Mouse (Mus musculus) adrenal gland, adult 2 months (tissue): Measurements from ENCODE around the gene Gde1. TPM values are rescaled to one million over a fixed set of nuclear protein-coding genes. Genes with fewer than 3 reads are reported as not detected.
A peak's percentile ranks its signal among the peaks of the same experiment; 100 is the strongest.

Experiments used
- DNase-seq: peaks from one replicate; pipeline ENCODE4 v3.0.0; 2021
- polyA plus RNA-seq: library from polyadenylated mRNA; depleted of rRNA; stranded (reverse); fragments of >200 nt; gene quantifications from 2 replicates; pipeline ENCODE4 v1.2.3, GENCODE M21; 2012
- total RNA-seq, 2 experiments: library from RNA; stranded (reverse); gene quantifications; 2 replicates each; pipeline ENCODE4 v1.2.3; 2021

Gene Gde1
- total and polyA plus RNA-seq, 3 experiments: 111 to 1,038 (median 162) TPM

- DNase-seq: no peak
Observed at GRCm38 (mm10) chr7:118706488-118706887, 910 bp upstream of the Gde1 start.

GRCm38 (mm10) chr7:118706051-118706450 is 473 bp upstream of the Gde1 start:
- no peak for DNase-seq

- peak; percentile 32 for DNase-seq
Observed at GRCm38 (mm10) chr7:118704001-118704850, 1.4 kb downstream of the Gde1 start.

GRCm38 (mm10) chr7:118703144-118703561 is 2.4 kb downstream of the Gde1 start:
- DNase-seq: peak; percentile 31

GRCm38 (mm10) chr7:118698882-118699281 is 6.7 kb downstream of the Gde1 start:
- DNase-seq: peak; percentile 38

GRCm38 (mm10) chr7:118697168-118697567 is 8.4 kb downstream of the Gde1 start:
- DNase-seq: peak; percentile 64

- no peak for DNase-seq
Observed at GRCm38 (mm10) chr7:118696146-118696545, 9.4 kb downstream of the Gde1 start.

- no peak for DNase-seq
Observed at GRCm38 (mm10) chr7:118691287-118691686, 14.3 kb downstream of the Gde1 start.

- DNase-seq: no peak
Observed at GRCm38 (mm10) chr7:118689088-118689487, 16.5 kb downstream of the Gde1 start.

GRCm38 (mm10) chr7:118688199-118688598 is 17.4 kb downstream of the Gde1 start:
- peak; percentile 60 for DNase-seq

GRCm38 (mm10) chr7:118676826-118677225 is 28.8 kb downstream of the Gde1 start:
- no peak for DNase-seq

- DNase-seq: no peak
Observed at GRCm38 (mm10) chr7:118670142-118670541, 35.4 kb downstream of the Gde1 start.

GRCm38 (mm10) chr7:118667773-118668172 is 37.8 kb downstream of the Gde1 start:
- DNase-seq: no peak

GRCm38 (mm10) chr7:118656730-118657129 is 48.8 kb downstream of the Gde1 start:
- DNase-seq: no peak

- DNase-seq: no peak
Observed at GRCm38 (mm10) chr7:118652572-118653295, 52.8 kb downstream of the Gde1 start.

GRCm38 (mm10) chr7:118650891-118651290 is 54.7 kb downstream of the Gde1 start:
- no peak for DNase-seq

GRCm38 (mm10) chr7:118650119-118650518 is 55.5 kb downstream of the Gde1 start:
- DNase-seq: no peak

- no peak for DNase-seq
Observed at GRCm38 (mm10) chr7:118649328-118649727, 56.2 kb downstream of the Gde1 start.

- no peak for DNase-seq
Observed at GRCm38 (mm10) chr7:118646237-118646636, 59.3 kb downstream of the Gde1 start.
